Mouse (Mus musculus): ENCODE measurements around the gene Tk2.
A peak's percentile ranks its signal among the peaks of the same experiment; 100 is the strongest.

Tk2 gene

DNA sequence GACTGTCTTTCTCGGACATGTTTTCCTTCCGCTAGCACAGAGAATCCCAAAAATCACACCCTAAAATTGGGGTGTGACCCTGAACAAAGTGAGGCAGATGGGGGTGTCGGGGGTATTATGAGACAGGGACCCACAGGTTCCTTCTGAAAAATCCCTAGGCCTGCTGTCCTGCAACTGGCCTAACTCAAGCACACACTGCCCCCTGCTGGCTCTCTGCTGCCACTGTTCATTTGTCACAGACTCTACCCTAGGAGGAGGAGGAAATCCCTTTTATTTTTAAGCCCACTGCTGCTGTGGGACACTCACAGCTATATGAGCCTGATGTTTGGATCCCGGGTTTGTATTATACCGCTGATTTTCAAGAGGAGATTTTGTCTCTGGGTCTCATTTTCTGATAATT, 28.6 kb downstream of the Tk2 start:
- peak; percentile 55 to 57 for DNase-seq (ENCODE audit: low spot score in 2 of 2)

DNA sequence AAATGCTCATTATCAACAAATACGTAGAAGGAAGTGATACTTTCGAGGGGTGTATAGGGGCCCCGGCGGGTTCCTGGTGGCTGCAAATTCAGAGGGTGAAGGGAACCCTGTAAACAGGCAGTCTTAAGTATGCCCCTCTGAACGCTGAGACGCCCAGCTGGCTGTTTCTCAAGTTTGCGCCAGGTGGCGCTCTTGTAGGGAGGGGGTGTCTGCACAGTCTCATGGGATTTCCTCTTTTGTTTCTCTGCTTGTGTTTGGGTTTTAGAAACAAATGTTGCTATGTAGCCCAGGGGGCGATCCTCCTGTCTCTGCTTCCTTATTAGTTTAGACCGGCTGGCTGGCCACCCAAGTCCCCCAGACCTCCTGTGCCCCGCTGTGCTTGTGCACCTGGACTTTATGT, 29.3 kb downstream of the Tk2 start:
- no peak for DNase-seq (ENCODE audit: low spot score in 2 of 2)

DNA sequence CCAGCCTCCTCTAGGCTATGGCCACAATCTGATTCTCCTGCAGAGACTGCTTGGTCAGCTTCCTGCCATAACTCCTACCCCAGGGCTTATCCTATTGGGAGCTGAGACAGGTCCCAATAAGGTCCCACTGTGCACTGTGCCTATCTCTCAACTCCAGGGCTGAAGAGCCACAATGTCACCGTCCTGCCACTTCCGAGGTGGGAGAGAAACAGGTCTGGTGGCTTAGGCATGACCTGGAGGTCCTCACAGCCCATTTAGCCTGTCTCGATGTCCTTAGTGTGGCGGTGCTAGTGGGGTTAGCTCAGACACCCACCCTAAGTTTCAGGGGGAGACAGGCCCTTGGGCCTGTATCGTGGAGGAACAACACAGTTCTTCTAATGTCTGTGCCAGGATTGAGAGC, 30.8 kb downstream of the Tk2 start:
- no peak for DNase-seq (ENCODE audit: low spot score in 2 of 2)

DNA sequence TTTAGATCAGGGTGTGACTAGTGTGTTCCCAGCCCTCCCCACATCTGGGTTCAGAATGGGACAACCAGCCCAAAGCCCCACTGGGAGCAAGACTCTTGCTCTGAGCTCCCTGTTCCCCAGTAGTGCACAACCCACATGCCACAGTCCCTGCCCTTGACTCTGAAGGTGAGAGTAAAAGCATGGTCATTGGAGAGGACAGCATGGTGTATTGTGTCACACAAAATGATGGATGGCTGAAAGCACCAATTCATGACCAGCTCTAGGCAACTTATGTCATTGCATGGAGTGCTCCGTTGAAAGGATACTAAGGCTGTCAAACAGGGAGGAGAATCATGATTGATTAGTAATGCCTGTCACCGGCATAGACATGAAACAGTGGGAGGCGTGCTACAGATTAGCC, 43.1 kb downstream of the Tk2 start:
- no peak for DNase-seq (ENCODE audit: low spot score in 2 of 2)

DNA sequence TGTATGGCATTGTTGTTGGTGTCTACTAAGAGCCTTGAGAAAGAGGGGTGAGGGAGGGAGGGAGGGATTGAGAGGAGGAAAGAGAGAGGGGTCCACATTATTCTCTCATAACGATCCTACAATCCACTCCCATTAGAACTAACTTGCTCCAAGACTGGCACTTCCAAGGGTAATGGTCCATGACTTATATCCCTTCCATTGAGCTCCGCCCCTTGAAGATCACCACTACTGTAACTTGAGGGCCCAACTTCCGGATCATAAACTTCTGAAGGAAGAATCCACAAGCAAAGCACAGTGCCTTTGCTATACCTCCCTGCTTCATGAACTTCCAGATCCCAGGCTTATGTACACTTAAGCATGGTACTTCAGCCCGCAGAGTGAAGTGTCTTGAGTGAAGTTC, 46.0 kb downstream of the Tk2 start:
- no peak for DNase-seq (ENCODE audit: low spot score in 2 of 2)

DNA sequence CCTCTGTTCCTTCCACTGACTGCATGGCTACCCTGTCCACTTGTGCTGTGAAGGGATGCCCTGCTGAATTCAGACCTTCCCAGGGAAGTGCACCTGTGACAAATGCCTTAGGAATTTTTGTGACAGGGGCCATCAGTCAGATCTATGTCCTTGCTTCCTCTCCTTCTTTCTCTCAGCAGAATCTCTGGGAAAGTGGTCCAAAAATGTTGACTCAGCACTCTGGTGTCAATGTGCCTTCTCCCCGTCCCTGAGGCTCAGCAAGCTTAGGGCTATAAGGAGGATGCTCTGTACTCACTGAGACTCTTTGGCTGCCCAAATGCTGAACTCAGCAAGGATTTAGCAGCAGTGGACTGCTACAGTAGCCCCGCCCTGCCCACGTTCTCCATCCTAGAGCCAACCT, 46.7 kb downstream of the Tk2 start:
- no peak for DNase-seq (ENCODE audit: low spot score in 2 of 2)

DNA sequence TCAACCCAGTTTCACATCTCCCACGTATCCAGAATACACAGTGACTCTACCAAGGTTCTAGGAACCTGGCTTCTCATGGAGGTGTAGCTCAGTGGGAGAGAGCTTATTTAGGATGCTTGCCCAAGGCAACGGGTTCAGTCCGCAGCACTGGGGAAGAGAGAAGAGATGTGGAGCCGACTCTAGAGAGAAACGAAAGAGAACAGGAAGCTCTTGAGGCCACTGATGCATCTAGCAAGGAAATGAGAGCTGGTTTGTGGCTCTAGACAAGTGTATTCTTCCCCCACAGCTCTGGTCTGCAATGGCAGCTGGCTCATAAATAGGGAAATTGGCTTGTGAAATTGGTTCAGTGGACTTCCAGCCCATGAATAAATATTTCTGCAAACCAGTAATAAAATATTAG, 48.6 kb downstream of the Tk2 start:
- no peak for DNase-seq (ENCODE audit: low spot score in 2 of 2)

DNA sequence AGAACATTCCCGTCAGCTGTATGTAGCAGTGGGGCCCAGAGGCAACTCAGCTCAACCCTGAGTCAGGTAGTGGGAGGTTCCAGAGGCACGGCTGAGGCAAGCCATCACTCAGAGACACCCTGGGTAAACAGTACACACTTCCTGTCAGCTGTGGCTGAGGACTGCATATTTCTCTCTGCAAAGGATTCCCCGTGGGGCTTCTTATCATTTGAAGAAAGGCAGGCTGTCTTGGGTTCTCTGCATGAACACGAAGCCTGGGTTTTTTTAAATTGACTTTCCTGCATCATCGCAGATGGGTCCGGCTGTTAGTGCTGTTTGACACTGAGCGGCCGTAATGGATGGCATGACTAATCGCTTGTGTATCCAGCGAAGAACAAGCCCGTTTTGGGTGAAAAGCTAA, 56.9 kb downstream of the Tk2 start:
- no peak for DNase-seq (ENCODE audit: low spot score in 2 of 2)

DNA sequence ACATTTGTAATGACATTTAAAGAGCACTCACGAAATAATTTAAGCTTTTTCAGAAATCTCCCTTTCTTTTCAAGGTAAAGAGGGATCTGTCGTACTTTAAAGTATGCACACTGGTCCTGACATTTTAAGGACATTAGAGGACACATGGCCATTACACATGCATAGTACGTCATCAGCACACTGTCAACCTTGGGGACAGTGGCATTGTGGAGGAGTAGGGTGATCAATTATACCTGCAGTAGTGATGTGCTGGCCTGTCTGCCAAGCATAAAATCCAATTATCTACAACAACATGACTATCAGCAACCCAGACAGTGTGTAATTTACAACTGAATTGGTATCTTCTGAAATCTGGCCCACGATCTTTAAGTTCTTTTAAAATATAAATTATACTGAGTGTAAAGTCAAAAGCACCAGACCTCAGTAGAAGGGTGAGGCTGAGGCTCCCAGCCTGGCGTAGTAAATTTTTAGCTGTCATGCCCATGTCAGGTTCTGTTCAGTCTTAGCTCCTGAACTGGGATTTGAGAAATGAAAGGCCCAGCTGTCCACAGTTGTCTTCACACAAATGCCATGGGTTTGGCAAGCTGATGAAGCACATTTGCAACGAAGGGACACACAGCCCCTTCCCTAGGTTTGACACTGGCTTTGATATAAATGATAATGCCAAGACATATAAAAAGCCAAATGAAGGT, 57.4 kb downstream of the Tk2 start:
- no peak for DNase-seq (ENCODE audit: low spot score in 2 of 2)

DNA sequence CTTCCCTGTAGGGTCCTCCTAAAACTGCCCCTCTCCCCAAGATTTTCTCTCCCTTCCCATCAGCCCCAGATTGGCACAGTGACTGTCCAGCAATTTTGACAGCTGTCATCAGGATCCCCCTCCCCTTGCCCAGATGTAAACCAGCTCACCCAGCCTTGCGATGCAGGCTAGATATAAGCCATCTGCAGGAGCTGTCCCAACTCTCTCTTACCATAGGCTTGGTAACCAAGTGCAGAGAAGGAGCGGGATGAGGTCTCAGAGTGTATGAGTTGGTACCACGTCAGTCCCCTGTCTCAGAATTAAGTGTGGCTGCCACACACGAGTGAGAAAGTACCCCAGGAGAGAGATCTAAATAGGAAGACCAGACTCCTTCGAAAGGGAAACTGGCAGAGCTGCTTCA, 59.9 kb downstream of the Tk2 start:
- no peak for DNase-seq (ENCODE audit: low spot score in 2 of 2)

DNA sequence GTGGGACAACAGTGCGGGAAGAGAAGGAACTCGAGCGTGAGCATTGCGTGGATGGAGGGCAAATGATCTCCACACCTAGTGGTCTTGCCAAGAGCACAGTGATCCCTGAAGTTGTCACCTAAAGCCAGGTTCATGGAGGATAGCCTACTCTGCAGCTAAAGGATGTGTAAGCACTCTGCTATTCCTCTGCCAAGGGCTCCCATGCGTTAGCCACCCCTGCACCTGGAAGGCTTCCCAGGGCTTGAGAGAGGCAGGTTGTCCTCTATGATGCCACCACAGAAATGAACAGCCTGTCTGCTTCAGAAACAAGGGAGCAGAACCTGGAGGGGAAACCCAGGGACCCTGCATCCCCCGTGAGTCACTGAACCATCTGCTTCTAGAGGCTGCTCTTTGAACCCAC, 60.7 kb downstream of the Tk2 start:
- no peak for DNase-seq (ENCODE audit: low spot score in 2 of 2)

DNA sequence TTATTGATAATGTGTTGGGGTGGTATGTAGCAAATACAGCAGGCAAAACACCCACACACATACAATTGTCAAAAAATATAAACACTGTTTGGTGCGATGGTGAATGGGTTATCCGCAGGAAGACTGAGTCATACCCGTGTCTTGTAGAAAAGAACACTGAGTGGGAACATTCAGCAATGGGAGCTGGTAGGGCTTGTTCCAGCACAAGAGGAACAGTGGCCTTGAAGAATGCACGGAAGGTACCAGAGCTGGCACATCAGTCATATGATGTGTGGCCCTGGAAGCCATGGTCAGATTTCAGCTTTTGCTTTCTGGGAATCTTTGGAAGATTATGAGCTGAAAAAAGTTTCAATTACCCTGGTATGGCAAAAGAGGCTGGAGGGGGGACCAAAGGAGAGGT, 61.5 kb downstream of the Tk2 start:
- DNase-seq (ENCODE audit: low spot score in 2 of 2): no peak

DNA sequence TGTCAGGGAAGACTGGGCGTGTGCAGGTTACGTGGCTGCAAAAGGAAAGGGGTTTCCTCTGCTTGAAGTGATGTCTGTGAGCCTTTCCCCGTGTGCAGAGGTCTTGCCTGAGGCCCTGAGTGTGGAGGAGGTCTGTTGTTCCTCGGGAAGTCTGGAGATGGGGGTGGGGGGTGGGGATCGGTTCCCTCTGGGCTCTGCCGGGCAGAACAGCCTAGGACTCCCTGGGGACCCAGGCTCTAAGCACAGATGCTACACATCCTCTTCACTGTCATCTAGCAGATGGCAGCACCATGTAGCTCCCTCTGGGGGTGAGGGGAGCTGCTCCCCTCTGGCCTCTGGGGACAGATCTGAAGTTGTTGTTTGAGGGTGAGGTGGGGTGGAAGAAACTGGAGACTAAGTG, 63.5 kb downstream of the Tk2 start:
- no peak for DNase-seq (ENCODE audit: low spot score in 2 of 2)

DNA sequence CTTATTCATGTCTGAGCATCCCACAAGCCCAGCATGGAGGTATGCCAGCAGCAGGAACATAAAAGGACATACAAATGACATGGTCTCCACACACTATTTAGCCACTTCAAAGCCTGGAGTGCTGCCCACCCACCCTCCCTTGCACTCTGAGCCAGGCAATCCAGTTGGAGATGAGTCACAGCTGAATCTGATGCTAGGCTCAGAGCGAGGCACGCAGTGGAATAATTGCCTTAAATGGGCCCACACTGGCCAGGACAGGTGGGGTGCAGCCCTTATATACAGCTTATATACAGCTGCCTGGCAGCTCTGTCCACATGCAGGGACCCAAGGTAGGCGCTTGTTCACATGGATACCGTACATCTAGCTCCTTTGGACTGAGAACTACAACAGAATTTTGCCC, 71.3 kb downstream of the Tk2 start:
- DNase-seq (ENCODE audit: low spot score in 2 of 2): no peak

All from right cerebral cortex, postnatal 36 days (tissue).